Mouse (Mus musculus) megakaryocyte progenitor cell, adult 5-6 weeks (primary cell): ENCODE results near the gene Smpd2. TPM values are rescaled to one million over a fixed set of nuclear protein-coding genes. Genes with fewer than 3 reads are reported as not detected.

Experiments
- ATAC-seq: replicated peaks from 2 replicates; pipeline ENCODE4 v1.8.0; 2016; ENCODE audit warnings: mild to moderate bottlenecking, moderate TSS enrichment, inconsistent platforms; ENCODE audit not compliant: poor library complexity
- total RNA-seq, 2 experiments: library from RNA; stranded (forward) in 1 of 2; stranded (reverse) in 1 of 2; fragments of 157-497, 149-512 nt in 1 of 2; fragments of 200-1000 nt in 1 of 2; gene quantifications; 2 replicates each; pipeline versions ENCODE4 v1.2.3 to v1.2.4; 2015 to 2017

Gene Smpd2
- total RNA-seq (2015) (12.8 and 13.7 TPM in 2 replicates), total RNA-seq (2017) (8.1 and 20.0 TPM in 2 replicates)

DNA sequence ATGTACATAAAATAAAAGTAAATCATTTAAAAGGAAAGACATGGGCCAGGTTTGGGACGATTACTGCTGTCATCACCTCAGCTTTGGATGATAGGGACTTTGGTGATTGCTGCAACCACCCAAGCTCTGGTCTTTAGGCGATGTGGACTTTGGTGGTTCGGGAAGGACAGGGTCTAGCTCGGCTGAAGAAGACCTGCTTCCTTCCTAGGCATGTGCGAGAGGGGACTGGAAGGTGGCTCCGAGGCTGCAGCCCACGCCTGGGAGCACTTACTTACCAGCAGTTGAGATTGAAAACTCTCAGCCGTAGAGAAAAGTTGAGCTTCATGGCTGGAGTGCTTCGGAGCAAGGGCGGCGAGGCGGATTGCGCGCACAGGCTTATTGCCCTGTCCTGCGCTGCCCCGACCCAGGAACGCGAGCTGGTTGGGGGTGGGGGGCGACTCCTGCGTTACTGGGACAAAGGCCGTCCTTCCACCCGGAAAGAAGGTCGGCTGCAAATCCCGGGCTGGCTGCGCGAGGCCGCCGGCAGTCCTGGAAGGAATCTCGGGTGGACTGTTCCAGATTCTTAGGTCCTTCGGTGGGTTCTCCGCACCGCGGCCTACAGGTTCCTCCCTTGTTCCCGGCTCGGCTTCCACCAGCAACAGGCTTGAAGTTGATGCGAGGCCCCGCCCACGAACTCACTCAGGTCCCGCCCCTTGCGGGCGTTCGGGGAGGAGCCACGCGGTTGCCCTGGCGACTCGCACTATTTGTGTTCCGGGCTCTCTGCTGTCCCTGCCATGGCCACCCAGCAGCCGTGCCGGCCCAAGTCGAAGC, at the start of gene Smpd2, which contains the start of gene Ppil6:
Smpd2 (minus strand) TSS at position 662 of the 810 bp plus-strand sequence.
Ppil6 (plus strand) TSS at position 732 of the 810 bp plus-strand sequence.
- peak; percentile 96 for ATAC-seq

- no peak for ATAC-seq
Measured at GRCm38 (mm10) chr10:41538986-41539385, 48.8 kb upstream of the Smpd2 start.

- ATAC-seq = no peak
Measured at GRCm38 (mm10) chr10:41537983-41538330, 47.8 kb upstream of the Smpd2 start.

DNA sequence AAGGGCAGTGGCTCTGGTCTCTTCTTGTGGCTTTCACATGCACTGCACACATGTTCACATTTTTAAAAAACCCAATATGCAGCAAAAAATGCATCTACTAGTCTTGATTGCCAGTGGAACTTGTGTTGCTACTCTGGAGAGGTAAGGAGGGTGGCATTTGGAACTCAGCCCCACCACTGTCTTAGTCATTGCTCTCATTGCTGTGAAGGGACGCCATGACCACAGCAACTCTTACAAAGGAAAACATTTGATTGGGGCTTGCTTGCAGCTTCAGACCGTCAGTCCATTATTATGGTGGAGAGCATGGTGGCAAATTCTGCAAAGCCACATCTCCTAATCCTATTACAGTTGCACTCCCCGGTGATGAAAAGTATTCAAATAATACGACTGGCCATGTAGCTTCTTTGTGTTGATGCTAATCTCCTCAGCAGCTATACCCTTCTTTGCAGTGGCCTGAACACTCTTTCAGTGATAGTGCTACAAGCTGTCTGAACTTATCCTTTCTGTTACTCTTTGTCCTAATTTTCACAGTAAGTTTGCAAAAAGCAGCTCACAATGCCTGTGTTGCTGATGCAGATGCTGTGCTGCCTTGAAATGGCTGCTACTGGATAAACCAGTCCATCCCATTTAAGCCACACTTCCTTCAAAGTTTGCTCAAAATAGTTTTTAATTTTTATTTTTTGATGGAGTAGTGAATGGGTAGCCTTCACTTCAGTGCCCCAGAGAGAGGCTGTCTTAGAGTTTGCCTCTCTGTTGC, 47.2 kb upstream of the Smpd2 start:
- ATAC-seq = no peak

DNA sequence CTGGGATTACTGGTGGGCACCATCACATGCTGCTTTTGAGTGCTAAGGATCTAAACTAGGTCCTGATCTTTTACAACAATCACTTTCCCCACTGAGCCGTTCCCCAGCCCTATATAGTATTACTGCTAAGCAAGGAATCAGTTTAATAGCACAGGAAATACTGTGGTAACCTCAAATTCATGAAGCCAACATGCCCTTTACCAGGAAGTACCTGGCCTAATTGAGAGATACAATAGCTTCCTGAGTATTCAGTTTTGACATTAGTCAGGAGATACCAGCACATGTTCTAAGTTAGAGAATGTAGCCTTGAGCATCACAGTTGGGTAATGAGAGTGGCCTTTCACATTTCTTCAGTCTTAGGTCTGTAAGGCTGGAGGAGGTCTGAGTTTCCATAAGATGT, 46.5 kb upstream of the Smpd2 start:
- ATAC-seq = no peak

GRCm38 (mm10) chr10:41535991-41536390, 45.8 kb upstream of the Smpd2 start:
- ATAC-seq = no peak

DNA sequence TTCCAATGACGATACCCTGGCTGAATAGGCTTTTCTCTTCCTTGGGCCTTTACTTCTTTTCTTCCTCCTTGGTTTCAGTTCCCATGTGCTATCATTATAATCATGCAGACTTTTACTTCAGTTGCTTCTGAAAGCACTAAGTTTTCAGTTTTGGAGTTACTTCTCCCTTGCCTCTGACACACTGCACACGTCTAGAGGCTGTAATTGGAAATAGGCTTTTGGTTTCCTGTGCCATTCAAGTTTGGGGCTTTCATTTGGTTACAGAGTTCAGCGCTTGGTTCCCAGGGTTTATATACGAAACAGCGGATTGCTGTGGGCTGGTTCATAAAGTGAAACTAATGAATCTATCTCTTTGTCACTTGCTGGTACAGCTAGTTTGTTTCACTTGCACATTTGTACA, 39.8 kb upstream of the Smpd2 start:
- ATAC-seq = peak; percentile 65

- ATAC-seq = no peak
Measured at GRCm38 (mm10) chr10:41525696-41526095, 35.5 kb upstream of the Smpd2 start.

DNA sequence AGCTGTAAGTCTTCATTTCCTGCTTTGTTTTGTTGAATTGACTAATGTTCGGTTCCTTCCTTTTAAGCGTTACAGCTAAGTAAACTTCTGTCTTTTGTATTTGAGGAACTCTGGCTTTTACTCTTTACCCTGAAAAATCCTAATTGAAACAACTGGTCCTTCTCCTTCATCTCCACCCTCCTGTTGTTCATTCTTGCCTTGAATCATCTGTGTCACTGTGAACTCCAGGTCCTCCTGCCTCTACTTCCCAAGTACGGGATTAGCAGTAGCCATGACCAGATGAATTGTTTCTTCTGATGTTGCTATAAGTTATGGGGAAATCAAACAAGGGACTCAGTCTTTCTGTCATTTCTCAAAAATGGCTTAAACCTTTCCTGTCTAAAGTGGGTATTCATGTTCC, 33.2 kb upstream of the Smpd2 start:
- no peak for ATAC-seq

GRCm38 (mm10) chr10:41520410-41520673, 30.2 kb upstream of the Smpd2 start:
- ATAC-seq = no peak

GRCm38 (mm10) chr10:41519640-41520409, 29.7 kb upstream of the Smpd2 start:
- ATAC-seq = peak; percentile 15; the same call in 1 of the 2 replicates

DNA sequence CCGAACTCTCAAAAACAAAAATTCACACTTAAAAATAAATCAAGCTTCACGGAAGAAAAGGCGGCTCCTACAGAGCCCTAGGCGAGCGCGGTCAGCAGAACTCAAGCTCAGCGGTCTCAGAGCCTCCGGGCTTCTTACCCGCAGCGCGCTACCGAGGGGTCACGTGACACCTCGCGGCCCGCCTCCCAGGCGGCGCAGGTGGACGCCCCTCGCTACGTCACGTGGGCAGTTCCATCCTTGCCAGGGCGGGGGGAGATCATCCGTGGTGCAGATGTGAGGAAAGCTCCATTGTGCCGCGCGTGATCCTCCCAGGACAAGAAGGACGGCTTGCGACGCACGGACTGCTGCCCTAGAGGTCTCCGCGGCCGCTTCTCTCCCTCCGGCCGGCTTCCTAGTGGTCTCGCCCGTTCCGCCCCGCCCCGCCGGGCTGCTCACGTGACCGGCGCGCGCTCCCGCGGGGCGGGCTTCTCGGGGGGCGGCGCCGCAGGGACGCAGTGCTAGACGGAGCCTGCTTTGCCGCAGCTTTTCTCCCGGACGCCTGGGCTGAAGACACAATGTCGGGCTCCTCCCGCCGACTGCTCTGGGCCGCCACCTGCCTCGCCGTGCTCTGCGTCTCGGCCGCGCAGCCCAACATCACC, 28.9 kb upstream of the Smpd2 start, which contains the start of gene Cd164:
Cd164 (plus strand) TSS at position 434 of the 638 bp plus-strand sequence.
- ATAC-seq = peak; percentile 61

GRCm38 (mm10) chr10:41518508-41518980, 28.4 kb upstream of the Smpd2 start:
- peak; percentile 62 for ATAC-seq

DNA sequence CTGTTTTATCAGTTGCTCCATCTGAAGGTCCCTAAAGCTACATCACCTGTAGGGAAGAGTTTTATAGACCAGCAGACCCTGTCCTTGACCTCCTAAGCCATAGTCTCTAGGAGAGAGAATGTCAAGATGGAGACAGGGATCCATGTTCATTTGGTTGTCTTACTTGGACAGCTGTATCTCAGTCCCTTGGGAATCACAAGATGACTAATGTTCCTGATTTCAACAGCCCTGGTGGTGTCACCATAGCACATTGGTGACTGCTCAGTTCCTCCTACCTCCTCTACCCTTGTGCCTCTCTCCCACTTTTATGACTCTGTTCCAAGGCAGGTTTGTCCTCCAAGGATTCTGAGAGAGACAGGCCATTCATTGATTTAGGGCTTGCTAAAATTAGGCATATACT, 24.8 kb upstream of the Smpd2 start:
- ATAC-seq = no peak

DNA sequence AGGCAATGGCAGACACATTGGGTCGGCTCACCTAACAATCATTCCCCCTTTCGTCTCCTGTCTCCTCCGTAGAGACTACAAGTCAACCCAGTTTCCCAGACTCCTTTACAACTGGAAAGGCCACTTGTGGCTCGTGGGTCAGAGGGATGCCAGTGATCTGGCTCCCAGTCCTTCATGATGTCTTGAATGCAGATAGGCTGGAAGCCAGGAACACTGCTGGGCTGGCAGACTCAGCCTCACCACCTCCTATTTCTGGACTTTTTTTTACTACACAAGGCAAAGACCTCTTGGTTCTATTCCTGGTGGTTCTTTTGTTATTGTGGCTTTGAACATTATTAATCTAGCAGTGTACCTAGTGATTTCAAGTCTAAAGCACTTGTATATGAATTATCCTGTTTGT, 24.1 kb upstream of the Smpd2 start:
- ATAC-seq = no peak

DNA sequence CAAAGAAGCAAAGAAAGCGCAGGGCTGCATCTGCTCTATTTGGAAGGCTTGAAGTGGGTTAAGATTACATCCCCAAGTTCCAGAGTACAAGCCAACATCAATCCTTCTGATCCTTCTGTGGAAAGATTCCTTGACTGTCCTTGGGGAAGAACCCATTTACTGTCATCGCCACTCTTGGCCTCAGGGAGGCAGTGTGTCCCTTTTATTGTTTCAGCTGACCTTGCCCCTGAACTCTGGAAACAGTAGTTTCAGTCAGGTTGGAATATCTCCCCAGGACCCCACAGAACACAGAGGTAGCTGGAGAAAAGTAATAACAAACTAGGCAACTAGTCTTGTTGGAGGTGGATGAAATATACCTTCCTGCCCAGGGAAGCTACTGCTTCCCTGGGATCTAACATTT, 19.0 kb upstream of the Smpd2 start:
- peak; percentile 74 for ATAC-seq

DNA sequence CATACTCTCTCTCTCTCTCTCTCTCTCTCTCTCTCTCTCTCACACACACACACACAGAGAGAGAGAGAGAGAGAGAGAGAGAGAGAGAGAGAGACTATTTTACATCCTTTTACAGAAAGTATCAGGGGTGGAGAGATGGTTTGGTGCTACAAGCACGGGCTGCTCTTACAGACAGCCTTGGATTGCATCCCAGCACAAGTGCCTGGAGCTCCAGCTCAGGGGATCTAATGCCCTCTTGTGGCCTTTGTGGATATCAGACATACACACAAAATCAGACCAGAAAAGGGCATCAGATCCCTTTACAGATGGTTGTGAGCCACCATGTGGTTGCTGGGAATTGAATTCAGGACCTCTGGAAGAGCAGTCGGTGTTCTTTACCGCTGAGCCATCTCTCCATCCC, 15.3 kb upstream of the Smpd2 start:
- ATAC-seq = peak; percentile 94

GRCm38 (mm10) chr10:41504996-41505395, 14.8 kb upstream of the Smpd2 start:
- no peak for ATAC-seq

DNA sequence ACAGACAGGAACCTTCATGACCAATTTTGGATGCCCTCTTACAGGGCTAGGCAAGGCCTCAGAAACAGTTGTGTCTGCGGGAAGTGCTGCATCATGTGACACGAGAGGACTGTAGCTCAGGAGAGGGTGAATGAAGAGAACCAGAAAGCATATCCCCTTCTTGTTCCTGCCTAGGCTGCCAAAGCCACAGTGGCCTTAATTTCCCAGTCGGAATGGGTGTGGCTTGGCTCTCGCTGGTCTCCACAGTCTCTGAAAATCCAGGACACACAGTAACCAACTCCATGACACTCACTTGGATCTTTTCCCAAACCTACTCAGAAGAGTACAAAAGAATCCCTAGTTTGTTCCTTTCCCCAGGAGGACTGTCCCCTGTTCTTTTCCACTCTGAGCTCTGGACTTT, 10.8 kb upstream of the Smpd2 start:
- no peak for ATAC-seq

DNA sequence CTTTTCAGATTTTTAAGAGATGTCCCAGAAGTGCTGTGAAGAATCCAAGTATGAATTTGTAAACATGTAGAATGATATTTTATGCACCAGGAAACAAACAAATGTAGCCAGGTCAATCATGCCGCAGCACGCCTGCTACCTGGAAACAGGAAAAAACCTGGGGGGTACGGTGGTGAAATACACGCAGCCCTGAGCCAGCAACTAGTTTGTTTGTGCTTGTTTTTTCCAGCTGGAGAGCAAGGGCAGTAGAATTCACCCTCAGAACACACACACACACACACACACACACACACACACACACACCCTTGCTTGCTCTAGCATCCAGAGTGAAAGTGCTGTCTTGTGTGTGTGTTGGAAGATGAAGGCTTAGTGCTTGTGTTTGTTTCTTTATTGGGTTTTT, 942 bp upstream of the Smpd2 start:
- no peak for ATAC-seq

DNA sequence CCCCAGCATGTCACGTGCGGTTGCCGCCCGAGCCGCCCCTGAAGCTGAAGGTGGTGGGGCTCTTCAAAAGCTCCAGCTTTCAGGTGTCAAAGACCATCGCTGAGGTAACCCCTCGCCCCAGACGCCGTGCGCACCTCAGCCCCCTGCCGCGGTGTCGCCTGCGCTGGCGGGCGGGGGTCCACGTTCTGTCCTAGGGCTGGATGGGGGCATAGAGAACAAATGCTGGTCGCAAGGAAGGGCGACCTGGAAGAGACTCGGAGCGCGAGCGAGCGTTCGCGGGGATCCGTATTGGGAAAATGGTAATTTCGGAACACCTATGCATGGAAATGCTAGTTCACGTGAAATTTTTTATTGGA, 327 bp upstream of the Smpd2 start:
- ATAC-seq = no peak
